Mouse (Mus musculus) cerebellum, adult 18-20 months (tissue): ENCODE results near the gene Celf1.
"Not testable (repeated sequence)": the region's sequence is repeated elsewhere in the genome, so short reads cannot be mapped to it uniquely, and the experiment has no call there.

Experiments used
- DNase-seq, 2 experiments: peaks; one replicate each; pipeline ENCODE4 v3.0.0; 2021

The Celf1 gene

DNA sequence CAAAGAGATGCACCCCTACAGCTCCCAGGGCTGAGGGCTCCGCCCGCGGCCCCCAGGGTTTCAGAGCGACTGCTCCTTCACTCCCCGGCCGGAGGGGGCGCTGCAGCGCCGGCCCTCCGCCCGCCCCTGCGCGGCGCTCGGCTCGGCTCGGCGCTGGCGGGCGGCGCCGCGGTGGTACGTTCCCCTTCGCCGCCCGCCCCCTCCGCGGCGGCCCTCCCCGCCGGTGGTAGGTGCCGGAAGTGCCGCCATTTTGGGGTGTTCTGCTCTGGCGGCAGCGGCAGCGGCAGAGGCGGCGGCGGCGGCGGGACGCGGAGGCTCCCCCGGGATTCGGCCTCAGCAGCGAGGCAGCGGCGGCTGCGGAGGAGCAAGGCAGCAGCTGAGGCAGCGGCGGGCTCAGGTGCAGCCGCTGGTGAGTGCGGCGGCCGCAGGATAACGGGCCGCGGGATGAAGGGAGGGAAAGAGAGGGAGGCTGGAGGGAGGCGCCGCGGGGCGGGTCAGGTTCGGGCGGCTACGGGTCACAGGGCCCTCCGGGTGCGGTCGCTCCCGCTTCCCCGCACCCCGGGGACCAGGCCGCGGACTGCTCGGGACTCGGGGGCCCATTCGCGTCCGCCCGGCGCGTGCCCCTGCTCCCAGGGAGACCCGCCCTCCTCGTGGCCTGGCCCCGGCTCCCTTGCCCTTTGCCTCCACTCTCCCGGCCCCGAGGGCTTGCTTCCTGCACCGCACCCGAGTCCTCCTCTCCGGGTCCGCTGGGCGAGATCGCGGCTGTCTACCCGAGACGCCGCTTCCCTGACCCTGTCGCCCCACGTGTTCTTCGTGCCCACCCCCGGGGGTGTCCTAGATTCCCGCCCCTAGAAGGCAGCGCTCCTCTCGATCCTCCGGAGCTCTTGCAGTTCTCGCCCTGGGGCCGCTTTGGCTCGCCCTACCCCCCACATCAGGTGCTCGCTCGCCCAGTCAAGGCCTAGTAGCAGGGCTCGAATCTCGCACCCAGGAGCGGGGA is at the start of gene Celf1:
Gene Celf1 (plus strand): TSS at position 150 of the 997 bp plus-strand sequence.
- DNase-seq: peak; percentile 80 to 91

DNA sequence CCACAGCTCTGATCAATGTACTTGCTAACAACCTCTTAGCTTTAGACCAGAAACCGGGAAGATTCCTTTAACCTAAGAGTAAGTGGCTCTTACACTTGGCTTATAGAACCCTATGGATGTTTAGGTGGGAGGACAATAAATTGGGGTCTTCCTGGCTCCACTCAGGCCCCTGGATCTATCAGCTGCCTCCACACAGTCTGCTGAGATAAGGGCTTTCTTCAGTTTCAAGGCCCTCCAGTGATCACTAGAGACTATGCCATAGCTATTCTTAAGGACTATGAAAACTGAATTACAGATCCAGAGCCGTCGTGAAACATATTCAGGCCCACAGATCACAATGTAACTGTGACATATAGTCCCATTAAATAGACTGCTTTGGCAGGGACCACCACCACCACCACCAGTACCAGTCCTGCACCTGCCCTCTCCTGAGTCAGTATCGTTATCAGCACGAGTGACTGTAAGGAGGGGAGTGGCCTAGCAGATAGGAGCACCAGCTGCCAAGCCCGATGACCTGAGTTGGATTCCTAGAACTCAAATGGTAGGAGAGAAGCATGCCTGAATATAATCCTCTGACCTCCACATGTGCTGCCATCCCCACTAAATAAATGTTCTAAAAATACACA is 46.4 kb upstream of the Celf1 start:
- DNase-seq: no peak

DNA sequence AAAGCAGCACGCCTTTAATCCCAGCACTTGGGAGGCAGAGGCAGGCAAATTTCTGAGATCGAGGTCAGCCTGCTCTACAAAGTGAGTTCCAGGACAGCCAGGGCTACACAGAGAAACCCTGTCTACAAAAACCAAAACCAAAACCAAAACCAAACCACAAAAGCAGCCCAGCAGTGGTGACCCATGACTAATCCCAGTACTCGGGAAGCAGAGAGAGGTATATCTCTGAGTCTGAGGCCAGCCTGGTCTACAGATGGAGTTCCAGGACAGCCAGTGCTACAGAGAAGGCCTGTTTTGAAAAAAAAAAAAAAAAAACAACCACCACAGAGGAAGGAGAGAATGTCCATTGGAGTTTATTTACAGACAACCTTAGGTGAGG is 45.9 kb upstream of the Celf1 start:
- not testable (repeated sequence) for DNase-seq

DNA sequence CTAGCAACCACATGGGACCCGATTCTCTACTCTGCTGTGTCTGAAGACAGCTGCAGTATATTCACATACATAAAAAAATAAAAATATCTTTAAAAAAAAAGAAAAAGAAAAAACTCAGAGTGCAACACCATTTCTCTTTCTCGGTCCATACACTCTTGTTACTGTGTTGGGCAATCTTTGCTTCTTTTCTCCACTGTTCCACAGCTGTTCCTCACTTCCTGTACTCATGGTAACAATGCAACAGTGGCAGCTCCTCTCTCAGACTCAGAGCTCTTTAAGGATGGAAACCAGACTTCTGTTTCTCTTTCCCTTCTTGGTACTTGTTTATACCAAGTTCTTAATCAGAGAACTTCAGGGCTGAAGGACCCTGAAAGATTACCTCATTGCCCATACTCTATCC is 36.8 kb upstream of the Celf1 start:
- DNase-seq: no peak

GRCm38 (mm10) chr2:90904076-90904855 is 35.9 kb upstream of the Celf1 start, which contains the start of the genes Kbtbd4 and Ndufs3:
Gene Kbtbd4, plus strand, starts transcription at chr2:90904740.
Gene Ndufs3, minus strand, starts transcription at chr2:90904827.
- peak; percentile 85 to 92 for DNase-seq

DNA sequence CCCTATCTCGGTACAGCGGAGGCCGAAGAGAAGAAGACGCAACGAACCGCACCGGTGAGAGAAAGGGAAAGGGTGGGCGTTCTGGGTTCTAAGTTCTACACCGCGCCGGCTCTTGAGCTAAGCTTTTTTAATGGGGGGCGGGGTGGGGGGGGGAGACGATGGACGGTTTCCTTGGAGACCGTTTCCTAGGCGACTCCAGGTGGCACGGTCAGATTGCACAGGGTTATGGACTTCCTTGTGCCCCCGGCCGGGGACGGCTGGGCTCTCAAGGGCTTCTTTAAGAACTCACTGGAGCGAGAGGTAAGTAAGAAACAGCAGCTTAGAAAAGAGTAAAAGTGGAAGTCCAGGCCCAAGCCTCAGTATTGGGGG is 35.3 kb upstream of the Celf1 start:
- no peak for DNase-seq

DNA sequence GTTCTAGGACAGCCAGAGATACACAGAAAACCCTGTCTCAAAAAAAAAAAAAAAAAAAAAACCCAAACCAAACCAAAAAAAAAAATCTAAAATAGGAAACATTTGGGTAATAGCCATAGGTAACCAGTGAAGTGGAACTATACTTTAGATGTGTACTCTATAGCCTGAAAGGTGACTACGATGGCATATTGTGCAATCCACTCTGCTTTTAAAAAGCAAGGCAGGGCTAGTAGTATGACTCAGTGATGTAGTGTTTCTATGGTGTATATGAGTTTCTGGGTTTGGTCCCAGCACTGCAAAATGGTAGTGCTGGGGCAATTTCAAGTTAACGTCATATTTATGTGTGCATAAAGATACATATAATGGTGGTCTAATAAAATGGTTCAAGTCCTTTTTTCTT is 33.5 kb upstream of the Celf1 start:
- DNase-seq: no peak

- DNase-seq: no peak
These were observed 29.3 kb upstream of the Celf1 start for GRCm38 (mm10) chr2:90910861-90911260.

DNA sequence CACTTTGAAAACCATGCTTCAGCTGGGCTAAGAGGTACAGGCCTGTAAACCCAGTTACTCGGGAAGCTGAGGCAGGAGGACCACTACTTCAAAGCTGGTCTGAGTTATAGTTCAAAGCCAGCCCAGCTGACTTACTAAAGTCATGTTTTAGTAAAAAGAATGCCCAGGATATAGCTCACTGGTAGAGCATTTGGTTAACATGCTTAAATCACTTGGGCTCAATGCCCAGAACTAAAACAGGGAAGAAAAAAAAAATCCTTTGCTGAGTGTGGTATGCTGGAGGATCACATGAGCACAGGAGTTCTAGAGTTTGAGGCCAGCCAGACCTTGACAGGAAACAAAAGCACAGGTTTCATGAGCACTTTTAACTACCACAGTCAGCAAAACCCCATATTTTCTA is 28.5 kb upstream of the Celf1 start:
- no peak for DNase-seq

- DNase-seq: peak; percentile 48 to 53
These were observed 26.5 kb upstream of the Celf1 start for GRCm38 (mm10) chr2:90913671-90914070.

- DNase-seq: no peak
These were observed 24.7 kb upstream of the Celf1 start for GRCm38 (mm10) chr2:90915516-90915915.

DNA sequence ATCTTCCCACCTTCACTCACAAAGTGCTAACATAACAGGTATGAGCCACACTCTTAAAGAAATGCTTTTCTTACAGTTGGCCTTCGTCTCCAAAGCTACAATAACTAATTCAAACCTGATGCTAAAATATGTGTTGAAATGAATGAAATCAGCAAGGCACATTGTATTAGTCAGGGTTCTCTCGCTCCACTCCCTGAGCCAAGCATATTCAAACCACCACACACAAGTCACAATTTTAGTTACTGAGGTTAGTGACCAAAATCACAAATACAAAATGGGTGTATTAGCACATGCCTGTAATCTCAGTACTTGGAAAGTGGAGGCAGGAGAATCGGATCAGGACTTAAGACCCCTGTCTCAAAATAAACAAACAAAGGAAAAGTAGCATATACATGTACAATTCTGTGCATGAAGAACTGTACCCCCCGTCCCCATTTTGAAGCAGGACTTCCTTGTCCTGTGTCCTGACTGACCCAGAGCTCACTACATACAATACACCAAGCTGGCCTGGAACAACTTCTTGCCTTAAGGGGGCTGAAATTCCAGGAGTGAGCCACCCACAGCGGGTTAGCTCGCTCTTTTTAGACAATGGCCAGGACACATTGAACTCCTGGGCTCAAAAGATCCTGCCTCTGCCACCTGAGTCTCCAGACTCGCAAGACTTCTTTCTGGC is 23.5 kb upstream of the Celf1 start:
- DNase-seq: no peak

DNA sequence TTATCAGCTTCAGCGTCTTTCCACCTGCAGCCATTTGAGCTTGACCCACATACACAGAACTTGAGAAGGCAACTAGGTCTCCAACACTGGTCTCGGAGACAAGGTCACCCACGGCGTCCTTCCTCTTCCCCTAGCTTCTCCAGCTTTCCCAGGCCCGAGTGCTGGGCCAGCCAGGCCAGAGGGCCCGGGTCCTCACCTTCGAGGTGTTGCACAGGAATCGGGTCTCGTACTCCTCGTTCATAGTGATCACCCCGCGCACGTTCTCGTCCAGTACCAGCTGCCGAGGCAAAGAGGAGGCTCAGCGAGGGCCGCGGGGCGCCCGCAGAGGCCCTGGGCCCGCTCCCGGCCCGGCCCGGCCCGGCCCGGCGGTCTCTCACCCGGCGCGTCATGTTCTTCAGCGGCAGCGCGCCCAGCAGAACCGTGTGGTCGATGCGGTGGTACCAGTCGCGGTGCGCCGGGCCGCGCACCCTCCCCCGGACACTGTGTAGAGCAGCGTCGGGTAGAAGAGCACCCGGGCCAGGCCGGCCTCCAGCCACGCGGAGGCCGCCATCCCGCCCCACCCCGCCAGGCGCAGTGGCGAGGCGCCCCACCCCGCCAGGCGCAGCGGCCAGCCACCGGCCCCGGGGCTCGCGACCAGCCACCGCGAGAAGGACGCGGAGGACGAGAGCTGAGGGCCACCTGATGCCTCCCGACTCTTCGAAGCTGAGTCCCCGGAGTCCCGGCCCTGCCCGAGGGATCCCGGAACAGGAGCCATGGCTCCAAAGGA is 22.8 kb upstream of the Celf1 start:
- DNase-seq: peak; percentile 70 to 82

GRCm38 (mm10) chr2:90917999-90918698 is 22.0 kb upstream of the Celf1 start:
- DNase-seq: peak in 1 of 2 experiments; percentile 31

DNA sequence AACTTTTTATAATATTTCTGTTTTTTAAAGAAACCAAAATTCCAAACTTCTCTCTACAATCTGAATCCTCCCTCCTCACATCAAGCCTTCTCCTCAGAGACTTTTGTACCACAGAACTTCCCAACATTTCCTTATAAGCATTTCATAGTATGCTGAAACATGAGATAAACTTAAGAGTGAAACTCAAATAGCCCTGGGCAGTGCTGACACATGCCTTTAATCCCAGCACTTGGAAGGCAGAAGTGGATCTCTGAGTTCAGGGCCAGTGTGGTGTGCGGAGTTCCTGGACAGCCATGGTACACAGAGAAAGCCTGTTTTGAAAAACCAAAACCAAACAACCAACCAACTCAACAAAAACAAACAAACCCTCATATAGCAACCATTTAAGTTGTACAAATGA is 19.0 kb upstream of the Celf1 start:
- no peak for DNase-seq

- no peak for DNase-seq
These were observed 17.5 kb upstream of the Celf1 start for GRCm38 (mm10) chr2:90922636-90923035.

DNA sequence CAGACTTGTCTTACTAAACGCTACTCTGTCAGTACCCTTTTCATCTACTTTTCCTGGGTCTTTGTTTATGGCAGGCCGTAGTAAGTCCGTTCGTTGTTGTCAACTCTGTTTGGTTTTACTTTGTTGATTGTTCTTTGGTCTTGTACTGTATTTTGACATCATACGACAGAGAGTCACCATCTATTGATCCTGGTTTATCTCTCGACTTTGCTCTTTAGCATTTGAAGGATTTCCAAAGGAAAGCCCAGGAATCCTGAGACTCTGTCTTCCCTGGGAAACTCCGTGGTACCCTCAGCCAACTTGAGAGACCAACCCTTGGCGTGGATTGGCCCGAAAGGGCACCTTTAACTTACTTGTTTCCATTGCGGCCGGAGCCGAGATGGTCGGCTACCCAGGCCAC is 11.6 kb upstream of the Celf1 start:
- DNase-seq: no peak

DNA sequence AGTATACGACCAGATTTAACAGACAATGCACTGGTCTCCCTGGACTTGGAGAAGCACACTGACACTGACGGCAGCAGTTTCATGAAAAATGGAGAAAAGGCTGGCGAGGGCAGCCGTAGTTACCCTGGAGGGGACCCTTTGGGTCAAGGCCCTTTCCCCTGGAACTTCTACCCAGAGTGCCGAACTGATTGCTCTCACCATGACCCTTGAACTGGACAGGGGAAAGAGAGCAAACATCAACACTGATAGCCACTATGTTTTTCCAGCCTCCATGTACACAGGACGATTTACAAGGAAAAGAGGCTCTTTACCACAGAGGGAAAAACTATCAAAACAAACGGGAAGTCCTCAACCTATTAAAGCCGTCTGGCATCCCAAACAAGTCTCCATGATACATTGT is 8.4 kb upstream of the Celf1 start:
- no peak for DNase-seq

- DNase-seq: no peak
These were observed 7.9 kb upstream of the Celf1 start for GRCm38 (mm10) chr2:90932273-90932672.

GRCm38 (mm10) chr2:90938362-90938761 is 1.8 kb upstream of the Celf1 start:
- no peak for DNase-seq

DNA sequence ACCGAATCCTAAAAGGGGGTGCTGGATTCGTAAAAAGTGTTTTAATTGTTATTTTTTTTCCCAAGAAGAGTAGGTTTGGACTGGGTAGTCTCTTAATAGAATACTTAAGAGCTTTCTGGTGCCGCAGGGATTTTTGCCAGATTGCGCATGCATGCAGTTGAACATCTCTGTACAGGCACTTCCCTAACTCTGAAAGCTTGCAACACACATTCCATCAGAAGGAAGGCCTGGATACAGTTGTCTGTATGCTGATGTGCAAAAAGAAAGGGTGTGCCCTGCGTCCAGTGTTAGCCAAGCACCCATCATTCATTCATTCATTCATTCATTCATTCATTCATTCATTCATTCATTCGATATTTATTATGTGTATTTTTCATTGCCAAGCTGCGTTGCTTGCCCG is 432 bp upstream of the Celf1 start:
- peak in 1 of 2 experiments; percentile 30 for DNase-seq
